Mouse (Mus musculus) left cerebral cortex, postnatal 25 days (tissue): ENCODE measurements around the gene Clcn1. TPM values are rescaled to one million over a fixed set of nuclear protein-coding genes. Genes with fewer than 3 reads are reported as not detected.

Source experiments
- DNase-seq, 2 experiments: peaks; one replicate each; pipeline ENCODE4 v3.0.0; 2022; ENCODE audit warnings: low spot score in 2 of 2, mixed read lengths in 1 of 2
- intact Hi-C: fragments of 180-260 bp; cut with DNase I; formaldehyde crosslinking; loops from one replicate; pipeline ENCODE4 v1.15.1; 2025
- total RNA-seq, 2 experiments: library from RNA; stranded (reverse); gene quantifications; 2 replicates each; pipeline ENCODE4 v1.2.3; 2021

The Clcn1 gene
- 1 to 10 TPM; 3.5 to 3.7 TPM for total RNA-seq

- intact Hi-C loops = no loop called here
- DNase-seq = no peak
These were observed at the start of gene Clcn1 for GRCm38 (mm10) chr6:42286448-42286847. TSS of gene Clcn1 (plus strand) at chr6:42286685.

DNA sequence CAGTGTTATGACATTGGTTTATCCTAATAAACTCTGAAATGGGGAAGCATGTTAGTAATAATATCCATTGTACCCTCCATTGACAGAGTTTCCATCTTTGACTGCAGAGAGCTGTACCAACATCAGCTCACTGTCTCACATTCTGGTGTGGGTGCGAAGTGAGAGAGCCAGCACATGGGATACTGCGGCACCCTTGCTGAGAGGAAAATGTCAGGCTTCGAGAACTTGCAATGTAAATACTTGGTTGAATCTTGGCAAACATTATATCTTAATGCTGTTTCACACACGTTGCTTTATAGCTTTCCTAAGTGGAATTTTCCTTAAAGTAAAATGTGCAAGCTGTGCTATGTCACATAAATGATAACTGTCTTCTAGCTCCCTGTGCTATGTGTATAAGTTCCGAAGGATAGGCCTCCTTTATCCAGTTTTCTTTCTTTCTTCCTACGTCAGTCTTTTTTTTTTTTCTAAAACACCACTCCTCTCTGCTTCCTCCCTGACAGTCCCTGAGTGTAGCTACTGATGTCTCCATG is 49.1 kb upstream of the Clcn1 start:
- peak; percentile 32 to 84 for DNase-seq
- intact Hi-C loops = loop anchor here (10.0 kb wide), 1 partner anchor 1067 kb away; the partner anchor contains the start of gene Nobox

DNA sequence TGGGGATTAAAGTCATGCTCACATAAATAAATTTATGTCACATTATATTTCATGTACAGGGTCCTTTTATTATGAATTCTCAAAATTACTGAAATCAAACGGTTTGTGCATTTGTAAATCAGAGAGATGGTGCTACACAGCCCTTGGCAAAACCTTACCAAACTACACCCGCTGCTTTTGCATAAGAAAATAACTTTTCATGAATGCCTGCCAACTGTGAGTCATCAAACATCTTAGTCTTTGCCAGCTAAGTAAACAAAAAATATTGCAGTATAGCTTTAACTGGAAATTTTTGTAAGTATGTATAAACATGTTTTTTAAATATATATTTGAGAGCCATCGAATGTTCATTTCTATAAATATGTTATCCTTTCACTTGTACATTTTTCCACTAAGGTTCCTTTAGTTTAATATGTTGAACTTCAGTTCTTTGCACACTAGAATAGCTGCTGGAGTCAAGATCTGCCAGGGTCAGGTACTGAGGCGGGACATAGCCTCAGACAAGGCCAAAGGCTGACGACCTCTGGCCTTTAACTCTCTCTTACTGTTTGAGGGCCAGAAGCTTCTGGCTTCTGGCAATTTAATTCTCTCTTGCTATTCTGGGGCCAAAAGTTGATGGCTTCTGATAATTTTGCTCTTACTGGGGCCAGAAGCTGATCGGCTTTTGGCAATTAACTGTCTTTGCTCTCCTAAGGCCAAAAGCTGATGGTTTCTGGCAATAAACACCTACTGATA is 45.0 kb upstream of the Clcn1 start:
- intact Hi-C loops = no loop called here
- peak; percentile 16 to 51 for DNase-seq

- peak; percentile 45 to 80 for DNase-seq
- intact Hi-C loops = no loop called here
These were observed 40.7 kb upstream of the Clcn1 start, which contains the start of gene Gstk1 for GRCm38 (mm10) chr6:42245711-42246353. TSS of gene Gstk1 (plus strand) at chr6:42245935.

- no peak for DNase-seq
- intact Hi-C loops = no loop called here
These were observed 39.3 kb upstream of the Clcn1 start for GRCm38 (mm10) chr6:42247173-42247572.

DNA sequence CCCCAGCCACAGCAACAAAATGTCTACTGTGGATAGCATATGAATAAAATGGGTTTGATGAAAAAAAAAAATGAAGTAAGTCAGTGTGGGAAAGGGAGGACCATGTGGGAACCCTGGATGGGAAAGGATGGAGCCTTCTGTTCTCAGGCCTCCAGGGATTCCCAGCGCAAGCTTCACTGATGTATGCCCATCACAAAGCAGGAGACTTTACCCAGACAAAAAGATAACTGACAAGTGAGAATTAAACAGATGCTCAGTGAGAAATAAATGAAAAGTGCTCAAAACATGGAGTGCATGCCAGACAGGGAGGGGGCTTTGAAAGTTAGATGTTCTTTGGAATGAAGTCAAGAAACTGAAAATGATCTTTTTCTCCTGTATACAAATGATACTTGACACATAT is 38.5 kb upstream of the Clcn1 start:
- intact Hi-C loops = no loop called here
- DNase-seq = no peak

GRCm38 (mm10) chr6:42251791-42252190 is 34.7 kb upstream of the Clcn1 start:
- intact Hi-C loops = no loop called here
- no peak for DNase-seq

DNA sequence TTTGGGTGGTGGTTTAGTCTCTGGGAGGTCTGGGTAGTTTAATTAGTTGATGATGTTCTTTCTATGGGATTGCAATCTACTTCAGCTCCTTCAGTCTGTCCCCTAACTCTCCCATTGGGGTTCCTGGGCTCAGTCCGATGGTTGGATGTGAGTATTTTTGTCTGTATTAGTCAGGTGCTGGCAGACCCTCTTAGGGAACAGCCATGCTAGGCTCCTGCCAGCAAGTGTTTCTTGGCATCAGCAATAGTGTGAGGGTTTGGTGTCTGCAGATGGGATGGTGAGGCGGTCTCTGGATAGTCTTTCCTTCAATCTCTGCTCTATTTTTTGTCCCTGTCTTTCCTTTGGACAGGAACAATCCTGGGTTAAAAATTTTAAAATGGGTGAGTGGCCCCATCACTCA is 33.4 kb upstream of the Clcn1 start:
- intact Hi-C loops = no loop called here
- DNase-seq = no peak

DNA sequence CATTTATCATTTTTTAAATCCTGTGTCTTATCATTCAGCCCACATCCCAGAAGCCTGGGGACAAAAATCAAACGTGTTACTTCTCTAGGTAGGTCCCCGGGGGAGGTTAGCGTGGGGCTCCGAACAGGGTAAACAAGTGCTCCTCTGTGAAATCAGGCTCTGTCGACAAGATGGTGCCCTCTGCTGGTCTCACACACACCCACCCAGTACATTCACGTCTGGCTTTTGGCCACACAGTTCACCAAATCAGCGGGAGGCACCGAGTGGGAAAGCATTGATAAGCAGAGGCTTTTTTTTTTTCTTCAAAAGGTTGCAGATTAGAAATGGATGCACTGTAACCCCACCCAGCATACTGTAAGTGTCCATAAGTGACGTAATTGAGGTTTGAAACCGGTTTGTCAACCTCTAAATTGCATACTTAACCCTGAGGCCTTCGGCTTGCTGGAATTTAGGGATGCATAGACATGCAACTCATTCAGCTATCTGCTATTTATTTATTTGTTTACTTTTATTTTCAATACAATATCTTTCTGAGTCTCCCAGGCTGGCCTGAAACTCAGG is 29.1 kb upstream of the Clcn1 start:
- DNase-seq = peak; percentile 46 to 56

GRCm38 (mm10) chr6:42260430-42260829 is 26.1 kb upstream of the Clcn1 start:
- no peak for DNase-seq
- intact Hi-C loops = no loop called here

More for the DNA sequence above, 29.1 kb upstream of the Clcn1 start:
- intact Hi-C loops = loop anchor here (2.0 kb wide), 1 partner anchor 31 kb away; no protein-coding TSS in a partner anchor

GRCm38 (mm10) chr6:42261524-42262170 is 24.8 kb upstream of the Clcn1 start, which contains the start of gene Tmem139:
TSS of gene Tmem139 (plus strand) at chr6:42261970.
- DNase-seq = no peak
- intact Hi-C loops = no loop called here

GRCm38 (mm10) chr6:42264626-42265312 is 21.7 kb upstream of the Clcn1 start, which contains the start of gene Casp2:
TSS of gene Casp2 (plus strand) at chr6:42264985.
- intact Hi-C loops = loop anchor here (2.0 to 5.0 kb wide), 4 partner anchors 34 to 658 kb away; partner anchors contain the start of gene Fam131b
- peak; percentile 97 to 99 for DNase-seq

GRCm38 (mm10) chr6:42265391-42266330 is 20.8 kb upstream of the Clcn1 start:
- peak in 1 of 2 experiments; percentile 15 for DNase-seq
- intact Hi-C loops = loop anchor here (2.0 to 5.0 kb wide), 4 partner anchors 35 to 659 kb away; partner anchors contain the start of gene Fam131b

DNA sequence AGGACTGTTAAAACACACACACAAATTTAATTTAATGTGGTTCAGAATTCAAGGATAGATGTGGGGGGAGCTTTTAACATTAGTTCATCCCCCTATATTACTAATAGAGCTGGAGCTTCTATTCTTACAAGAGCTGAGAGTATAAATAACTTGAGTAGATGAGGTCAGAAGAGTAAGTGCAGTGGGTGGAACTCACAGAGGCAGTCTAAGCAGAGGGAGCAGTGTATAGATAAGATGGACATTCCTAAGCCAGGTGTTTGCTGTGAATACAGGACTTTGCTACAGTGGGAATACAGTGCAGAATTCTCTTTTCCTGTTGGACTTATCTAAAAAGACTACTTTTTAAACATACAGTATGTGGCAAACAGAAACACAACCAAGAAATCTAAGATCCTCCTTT is 15.7 kb upstream of the Clcn1 start:
- intact Hi-C loops = no loop called here
- no peak for DNase-seq

GRCm38 (mm10) chr6:42276151-42276550 is 10.3 kb upstream of the Clcn1 start:
- intact Hi-C loops = no loop called here
- DNase-seq = no peak

- no peak for DNase-seq
- intact Hi-C loops = no loop called here
These were observed 3.5 kb upstream of the Clcn1 start for GRCm38 (mm10) chr6:42282865-42283528.

DNA sequence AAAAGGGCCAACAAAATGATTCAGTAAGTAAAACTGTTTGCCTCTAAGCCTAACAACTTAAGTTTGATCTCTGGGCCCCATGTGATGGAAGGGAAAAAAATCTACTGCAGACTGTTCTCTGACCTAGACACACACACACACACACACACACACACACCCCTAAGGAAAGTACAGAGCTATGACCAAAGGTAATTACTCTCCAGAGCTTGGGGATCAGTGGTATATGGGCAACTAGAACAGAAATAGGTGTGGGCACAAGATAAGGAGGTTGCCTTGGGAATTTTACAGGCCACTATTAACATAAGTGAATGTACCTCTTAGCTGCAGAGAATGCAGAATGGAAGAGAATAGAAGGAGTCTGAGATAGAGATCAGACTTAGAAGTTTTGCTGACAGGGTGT is 1.1 kb downstream of the Clcn1 start:
- intact Hi-C loops = no loop called here
- no peak for DNase-seq
